Mouse (Mus musculus) yolk sac, embryonic 10.5 days (tissue): ENCODE measurements around the gene Rcan2.

ENCODE experiments used
- DNase-seq: peaks from one replicate; pipeline ENCODE4 v3.0.0-alpha.2; 2017; ENCODE audit warnings: low spot score

Rcan2 gene

DNA sequence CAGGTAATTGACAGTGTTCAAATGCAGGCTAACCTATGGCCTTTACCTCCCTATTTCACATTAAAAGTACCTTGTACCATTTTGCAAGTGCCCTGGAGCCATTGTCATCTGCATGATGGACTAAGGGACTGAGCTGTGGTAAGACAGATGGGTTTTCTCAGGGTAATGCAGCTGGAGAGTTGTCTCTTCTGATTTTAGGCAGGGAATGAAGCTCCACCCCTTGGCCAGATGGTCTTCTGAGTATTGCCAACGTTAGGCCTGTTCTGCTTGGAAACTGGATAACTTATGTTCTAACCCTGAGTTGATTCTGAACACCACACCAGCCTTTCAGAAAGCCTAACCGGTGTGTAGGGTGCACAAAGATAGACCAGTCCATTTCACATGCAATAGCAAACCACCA is 222.7 kb downstream of the Rcan2 start:
- no peak for DNase-seq

DNA sequence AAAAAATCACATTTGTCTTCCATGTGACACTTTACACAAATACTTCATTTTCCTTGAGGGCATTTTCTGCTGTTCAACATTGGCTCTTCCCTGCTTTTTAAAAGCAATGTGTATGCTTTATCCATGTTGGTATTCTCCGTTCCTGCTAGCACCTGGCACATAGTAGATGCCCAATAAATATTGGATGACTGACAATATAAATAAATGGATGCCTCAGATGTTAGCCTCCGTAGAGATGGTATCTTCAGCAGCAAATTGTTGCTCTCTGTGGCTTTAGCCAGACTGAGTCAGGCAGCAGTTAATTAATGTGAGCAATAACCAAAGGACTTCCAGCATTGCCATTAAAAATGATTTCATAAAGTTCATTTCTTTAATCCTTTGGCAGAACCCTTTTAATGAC is 223.9 kb downstream of the Rcan2 start:
- DNase-seq, result no peak

DNA sequence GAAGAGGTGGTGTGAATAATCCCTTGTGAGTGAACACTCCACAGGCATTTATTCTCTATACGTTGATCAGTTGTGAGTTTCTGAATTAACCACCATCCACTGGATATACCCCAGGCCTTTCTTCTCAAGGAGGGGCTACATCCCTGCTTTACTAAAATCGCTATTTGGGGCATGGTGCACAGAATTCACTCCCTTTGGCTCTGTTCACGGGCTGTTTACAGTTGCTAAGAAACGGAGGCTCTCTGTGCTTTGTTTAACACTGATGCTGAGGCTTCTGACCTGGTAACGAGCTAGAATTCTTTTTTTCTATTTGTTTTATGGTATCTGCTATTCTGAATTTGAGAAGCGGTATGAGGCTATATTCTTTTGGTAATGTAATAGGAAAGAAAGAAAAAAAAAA is 224.8 kb downstream of the Rcan2 start:
- no peak for DNase-seq

DNA sequence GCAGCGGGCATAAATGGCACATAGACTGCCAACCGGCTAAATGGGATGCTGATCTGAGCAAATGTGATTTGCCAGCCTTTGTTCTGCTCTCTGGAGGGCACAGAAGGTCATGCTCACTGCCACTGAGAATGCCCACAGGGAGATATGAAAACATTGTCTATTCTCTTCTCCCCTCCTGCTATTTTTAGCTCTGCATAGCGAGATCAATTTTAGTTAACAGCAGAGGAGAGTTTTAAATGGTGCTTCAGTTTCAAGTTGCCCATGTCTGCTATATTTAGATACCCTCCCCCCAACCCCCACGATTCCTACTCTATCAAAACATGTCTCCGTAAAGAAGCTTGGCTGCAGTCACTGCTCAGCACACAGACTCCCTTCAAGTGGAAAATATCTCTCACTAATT is 225.2 kb downstream of the Rcan2 start:
- no peak for DNase-seq

DNA sequence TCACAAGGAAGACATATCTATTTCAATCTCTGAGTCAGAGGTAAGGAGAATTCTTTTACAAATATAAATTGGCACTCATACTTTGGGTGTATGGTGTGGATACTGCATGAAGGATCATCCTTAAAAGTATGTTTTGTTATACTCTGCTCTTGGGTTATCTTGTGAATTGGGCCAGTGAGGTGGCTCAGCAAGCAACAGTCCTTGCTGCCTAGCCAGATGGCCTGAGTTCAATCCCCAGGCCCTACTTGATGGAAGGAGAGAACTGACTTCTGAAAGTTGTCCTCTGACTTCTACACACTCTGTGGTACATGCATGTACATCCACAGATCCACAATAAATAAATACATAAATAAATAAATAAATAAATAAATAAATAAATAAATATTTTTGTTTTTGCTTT is 225.6 kb downstream of the Rcan2 start:
- DNase-seq, result no peak

DNA sequence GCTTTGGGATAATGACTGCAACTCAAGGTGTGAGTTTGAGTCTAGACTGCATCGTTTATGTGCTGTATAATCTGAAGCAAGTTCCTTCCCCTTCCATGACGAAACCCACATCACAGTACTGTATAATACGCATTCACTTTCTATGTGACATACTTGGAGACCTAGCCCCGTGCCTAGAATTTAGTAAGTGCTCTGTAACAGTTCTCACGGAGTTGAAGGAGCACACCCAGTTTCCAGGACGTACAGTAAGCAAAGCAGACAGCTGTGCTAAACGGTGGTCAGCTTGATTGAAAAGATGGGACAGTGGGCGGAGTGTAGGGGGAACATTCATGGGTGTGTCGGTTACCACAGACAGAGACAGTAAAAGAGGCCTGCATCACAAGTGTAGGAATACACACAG is 226.2 kb downstream of the Rcan2 start:
- no peak for DNase-seq

DNA sequence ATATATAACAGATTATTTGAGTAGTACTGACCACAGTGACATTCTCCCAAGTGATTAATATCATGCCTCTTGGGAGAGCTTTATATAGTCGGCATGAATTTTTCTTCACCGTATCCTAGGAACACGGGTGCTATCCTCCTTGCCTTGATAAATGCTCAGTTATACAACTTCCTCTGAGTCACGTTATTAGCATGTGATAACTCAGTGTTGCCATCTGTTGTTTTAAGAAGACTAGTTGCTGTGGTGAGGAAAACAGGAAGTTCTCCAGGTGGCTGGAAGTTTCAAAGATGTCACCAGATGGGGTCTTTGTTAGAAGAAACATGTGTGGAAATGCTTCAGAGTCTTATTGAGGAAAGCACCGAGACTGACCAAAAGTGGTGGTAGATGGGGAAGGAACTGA is 228.5 kb downstream of the Rcan2 start:
- DNase-seq, result no peak

DNA sequence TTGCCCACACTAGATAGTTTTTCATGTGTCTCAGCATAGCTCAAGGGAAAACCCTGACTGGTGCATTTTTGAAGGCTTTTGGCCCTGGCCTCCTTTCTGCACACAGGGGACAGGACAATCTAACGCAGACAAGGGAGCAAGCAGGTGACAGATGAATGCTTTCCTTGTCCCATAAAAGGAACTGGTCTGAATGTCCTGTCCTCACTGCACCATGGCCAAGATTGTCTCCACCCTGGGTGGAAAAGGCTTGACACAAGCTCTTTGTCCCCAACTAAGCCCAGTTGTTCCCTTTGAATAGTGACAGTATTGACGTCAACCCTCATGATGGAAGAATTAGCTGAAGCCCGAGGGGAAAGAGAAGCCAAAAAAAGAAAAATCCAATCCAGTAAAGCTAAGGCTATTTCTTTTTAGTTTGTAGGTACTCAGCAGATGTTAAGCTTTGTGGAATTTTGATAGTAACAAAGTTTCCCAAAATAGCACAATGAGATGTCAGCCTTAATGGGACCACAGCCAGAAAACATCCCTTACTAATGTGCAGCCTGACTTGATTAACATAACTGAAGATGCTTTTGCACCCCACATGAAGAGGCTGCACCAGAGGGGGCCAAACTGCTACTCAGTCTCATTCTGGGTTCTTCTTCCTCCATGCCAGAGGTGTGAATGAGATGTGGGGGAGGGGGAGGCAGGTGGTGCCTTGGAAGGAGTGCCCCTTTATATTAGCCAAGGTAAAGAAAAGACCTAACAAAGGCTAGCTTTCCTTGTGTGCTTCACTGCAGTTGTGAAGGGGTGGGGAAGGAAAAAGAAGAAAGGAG is 229.8 kb downstream of the Rcan2 start:
- DNase-seq, result no peak

DNA sequence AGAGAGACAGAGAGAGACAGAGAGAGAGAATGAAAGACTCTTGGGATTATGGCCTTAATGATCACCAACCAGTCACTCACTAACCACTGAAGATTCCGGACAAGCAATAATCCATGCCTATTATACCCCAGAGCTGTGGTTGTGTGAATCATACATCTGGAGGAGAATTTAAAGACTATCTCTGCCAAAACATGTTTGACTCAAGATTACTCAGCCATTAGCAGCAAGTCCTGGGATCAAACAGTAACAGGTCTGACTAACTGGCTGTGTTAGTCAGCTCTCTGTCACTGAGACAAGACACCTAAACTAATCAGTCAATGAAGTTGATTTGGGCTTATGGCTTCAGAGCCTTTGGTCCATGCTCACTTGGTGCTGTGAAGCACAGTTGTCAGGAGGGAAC is 233.9 kb downstream of the Rcan2 start:
- no peak for DNase-seq

DNA sequence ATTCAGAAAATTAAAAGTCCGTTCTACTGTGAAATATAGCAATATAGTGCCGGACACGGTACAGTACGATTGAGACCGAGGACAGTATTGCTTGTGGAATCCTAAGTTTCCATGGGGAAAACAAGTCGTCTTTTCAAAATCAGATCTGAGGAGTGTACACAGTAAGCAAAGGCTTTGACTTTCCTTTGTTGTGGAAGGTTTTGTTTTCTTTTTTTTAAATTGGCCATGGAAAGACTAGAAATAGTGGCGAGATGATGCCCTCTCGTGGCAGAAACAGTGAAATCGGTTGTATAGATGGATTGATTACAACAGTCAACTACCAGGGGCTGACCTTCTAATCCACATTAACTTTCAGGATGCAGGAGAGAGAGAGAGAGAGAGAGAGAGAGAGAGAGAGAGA is 237.5 kb downstream of the Rcan2 start:
- no peak for DNase-seq

DNA sequence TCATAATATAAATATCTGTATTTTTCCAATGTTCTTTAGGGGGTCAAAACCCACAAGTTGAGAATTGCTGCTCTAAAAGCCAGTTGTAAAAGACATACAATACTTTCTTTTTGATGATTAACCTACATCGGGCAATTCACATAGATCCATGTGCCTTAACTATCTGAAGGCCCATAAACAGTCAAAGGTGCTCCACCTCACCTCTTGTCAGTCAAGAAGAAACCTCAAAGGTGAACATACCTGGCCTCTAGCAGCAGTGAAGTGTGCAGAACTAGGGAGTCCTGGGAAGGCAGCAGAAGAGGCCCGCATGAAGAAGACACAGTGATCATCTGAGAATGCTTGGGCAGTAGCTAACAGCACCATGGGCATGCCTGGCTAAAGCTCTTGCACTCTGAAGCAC is 239.3 kb downstream of the Rcan2 start:
- no peak for DNase-seq

DNA sequence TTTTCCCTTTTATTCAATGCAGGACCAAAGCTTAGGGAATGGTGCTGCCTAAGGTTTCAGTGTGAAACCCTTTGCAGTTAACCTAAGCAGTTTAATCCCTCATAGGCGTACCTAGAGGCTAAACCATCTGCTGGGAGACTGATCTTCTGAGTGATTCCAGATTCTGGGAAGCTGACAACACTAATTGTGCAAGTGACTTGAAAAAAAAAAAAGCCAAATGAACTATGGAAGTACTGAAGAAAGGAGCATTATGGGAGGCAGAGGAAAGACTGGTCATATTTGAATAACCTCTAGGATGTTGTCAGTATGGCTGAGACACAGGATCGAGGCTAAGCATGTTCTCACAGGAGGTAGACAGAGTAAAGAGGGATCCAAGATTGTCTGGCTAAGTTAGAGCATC is 241.2 kb downstream of the Rcan2 start:
- DNase-seq, result no peak

DNA sequence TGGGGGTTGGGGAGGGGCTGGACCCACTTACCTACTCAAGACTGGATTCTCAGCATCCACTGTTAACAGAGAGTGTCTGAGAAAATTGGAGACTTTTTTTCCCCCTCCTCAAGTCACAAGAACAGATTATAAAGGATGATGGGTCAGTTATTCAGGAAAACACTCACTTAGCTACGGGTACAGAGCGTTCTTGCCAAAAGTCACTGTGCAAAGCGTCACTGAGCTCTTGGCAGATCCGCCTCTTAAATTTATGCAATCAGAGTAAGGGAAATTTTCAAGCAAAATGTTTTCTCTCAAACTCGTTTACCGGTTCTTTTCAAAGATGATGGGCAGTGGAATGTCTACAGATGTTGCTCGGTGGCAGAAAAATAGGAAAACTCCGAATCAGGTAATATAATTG is 241.7 kb downstream of the Rcan2 start:
- no peak for DNase-seq

DNA sequence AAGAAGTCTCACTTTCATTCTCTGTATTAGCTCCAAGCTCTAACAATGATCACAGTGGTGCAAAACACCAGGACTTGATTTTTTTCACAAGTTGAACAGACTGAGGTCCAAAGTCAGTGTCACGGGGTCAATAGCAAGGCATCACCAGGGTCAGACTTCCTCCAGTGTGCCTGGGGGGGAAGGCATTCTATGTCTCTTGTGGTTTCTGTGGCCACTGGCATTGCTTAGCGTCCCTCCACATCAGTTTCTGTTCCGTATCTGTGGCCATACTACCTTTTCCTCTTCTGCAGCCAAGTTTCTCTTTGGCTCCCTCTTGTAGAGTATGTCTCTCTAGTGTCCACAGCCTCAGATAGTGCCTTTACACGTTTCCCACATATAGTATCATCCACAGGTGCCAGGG is 252.3 kb downstream of the Rcan2 start:
- no peak for DNase-seq

DNA sequence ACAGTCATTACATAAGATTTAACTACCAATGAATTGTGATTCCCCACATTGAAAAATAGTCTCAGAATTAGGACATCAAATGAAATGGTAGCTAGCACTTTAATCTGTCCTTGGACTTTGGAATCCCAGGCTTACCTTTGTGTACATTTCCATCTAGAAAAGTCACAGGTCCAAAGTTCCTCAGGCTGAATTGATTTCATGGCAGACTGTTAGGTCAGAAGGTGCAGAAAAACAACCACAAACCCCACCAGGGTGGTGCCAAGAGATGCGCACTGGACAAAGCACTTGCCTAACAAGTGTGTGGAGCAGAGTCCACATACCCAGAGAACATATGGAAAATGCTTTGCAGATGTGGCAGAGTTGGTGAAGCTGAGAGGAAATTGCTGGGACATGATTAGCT is 256.0 kb downstream of the Rcan2 start:
- peak; percentile 26 for DNase-seq

DNA sequence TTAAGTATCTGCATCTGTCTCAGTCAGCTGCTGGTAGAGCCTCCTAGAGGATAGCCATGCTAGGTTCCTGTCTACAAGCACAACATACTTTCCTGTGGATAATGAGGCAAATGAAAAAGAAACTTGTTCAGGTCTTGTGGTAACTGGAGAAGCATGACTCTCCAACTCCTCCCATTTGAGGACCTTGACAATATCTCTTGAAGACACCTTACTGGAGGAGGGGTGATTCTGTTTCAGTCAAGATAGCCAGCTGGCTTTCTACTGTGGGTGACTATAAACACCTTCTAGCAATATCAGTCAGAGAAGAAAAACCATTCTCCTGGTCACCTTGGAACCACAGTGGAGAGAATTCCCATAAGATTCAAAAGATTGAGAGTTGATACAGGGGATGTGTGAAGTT is 257.0 kb downstream of the Rcan2 start:
- DNase-seq, result no peak

DNA sequence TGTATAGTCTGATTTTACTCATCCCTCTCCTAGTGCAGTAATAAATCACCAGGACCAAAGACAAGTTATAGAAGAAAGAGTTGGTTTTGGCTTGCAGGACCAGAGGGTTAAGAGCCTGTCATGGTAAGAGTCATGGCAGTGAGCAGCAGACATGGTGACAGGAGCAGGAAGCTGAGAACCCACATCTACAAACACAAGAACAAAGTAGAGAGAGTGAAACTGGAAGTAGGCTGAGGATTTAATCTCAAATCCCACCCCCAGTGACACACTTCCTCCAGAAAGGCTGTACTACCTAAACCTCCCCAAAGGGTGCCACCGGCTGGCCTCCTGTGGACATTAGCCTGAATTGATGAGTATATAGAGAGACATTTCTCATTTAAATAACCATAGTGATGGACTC is 259.6 kb downstream of the Rcan2 start:
- no peak for DNase-seq

DNA sequence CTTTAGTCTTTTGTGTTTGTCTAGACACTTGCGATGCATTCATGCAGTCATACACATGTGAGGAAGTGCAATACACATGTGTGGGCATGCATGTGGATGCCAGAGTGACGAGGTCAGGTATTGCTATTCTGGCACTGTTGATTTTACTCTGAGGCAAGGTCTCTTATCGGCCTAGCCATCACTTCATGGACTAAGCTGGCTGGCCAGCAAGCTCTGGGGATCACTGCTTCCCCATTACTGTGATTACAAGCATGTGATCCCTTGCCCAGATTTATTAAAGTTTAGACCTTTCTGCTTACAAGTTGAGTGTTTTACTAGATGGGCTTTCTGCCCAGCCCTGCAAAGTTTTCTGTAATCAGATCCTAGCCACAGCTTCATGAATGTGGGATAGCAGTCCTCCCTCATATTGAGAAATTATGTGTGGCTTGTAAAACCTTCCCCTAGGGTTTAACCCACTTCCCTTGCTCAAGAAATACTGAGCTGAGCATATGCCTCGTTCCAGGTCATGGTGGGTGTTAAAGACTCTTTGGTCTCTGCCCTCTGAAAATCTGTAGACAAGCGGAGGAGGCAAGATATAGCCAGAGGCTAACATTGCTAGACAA is 260.2 kb downstream of the Rcan2 start:
- DNase-seq, result no peak

DNA sequence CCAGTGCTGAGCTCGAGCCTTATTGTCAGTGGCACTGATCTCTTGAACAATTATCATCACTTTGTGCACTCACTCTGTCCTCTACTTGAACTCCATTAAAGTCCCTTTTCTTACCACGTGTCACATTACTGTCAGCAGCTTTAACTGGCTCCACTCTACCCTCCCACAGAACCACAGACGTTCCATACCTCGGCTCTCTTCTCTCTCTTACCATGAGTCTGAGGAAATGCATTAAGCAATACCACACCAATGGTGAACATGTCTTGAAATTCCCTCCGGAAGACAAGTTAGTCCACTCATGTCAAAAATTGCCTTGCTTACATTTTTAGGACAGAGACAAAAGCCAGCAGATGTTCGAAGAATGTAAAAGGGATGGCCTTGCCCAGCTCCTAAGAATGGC is 267.7 kb downstream of the Rcan2 start:
- no peak for DNase-seq

DNA sequence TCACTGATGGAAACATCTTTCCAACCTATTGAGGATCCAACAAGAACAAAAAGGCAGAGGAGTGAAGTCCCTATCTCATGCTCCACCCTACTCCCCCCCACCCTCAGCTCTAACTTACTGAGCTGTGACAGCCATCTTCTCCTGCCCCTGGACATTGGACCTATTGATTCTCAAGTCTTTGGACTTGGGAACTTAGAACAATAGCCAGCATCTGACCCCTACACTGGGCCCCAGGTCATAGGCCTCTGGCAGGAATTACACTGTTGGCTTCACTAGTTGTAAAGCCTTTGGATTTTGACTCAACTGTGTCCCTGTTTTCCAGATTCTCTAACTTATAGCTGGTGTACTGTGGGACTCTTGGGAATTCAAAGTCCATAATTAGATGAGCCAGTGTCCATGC is 270.5 kb downstream of the Rcan2 start:
- DNase-seq, result no peak

DNA sequence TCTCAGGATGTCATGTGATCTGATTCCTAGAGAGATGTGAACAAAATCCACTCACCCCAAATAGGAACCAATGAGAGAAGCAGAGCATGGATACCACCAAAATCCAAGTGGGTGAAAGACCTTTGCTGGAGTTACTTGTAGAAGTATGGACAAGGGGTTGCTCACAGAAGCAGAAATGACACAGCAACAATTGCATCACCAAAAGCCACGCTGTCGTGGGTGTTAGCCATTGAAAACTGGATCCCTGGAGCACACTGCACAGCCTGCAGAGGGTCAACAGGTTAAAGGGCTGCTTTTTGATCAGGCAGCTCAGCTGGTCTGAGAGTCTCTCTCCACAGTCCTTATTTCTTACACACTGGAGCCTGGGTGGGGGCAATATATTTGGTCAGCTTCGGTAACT is 274.4 kb downstream of the Rcan2 start:
- no peak for DNase-seq

DNA sequence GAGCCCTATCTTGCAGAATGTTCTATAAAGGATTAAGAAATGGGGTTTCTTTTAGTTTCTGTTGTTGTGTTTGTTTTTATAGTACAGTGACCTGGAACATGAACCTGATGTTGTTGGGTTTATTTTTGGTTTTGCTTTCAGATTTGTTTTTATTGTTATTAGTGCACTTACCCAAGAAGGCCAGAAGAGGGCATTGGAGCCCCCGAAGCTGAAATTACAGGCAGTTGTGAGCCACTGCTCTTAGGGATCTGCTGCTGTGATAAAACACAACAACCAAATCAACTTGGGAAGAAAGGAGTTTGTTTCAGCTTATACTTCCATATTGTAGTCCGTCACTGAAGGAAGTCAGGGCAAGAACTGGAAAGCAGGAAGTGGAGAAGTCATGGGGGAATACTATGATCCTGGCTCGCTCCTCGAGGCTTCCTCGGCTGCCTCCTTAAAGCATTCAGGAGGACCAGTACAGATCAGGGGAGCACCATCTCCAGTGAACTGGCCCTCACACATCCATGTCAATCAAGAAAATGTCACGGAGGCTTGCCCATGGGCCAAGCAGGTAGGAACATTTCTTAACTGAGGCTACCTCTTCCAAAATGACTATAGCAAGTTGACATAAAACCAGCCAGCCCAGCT is 275.0 kb downstream of the Rcan2 start:
- no peak for DNase-seq

DNA sequence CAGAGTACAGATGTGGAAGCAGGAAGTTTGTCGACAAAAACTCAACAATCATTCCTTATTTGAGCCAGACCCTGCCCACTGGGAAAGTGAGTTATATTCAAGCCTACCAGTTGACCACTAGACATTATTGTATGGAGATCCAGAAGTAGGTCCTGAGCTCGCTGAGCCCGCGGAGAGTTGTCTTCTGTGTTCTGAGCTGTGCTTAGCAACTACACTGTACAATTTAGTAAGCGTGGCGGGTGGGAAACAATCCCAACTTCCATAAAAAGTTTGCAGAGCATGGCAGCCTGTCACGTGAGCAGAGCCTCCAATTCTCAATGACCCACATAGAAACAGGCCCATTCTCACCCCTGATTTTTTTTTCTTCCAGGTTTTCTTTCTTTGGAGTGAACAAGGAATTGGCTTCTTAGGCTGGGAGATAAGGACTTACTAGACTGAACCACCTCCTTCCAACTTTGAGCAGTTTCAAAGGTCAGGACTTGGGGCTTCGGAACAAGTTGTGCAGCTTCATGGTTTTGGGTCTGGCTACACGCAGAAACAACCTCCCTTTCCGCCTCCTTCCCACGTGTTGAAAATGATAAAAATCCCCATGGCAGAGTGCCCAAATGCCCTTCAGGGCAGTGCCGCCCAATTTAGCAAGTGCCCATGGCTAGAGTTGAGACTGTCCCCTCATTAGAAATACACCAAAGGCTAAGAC is 276.1 kb downstream of the Rcan2 start:
- DNase-seq, result no peak
